Mouse (Mus musculus) left cerebral cortex, postnatal 36 days (tissue): ENCODE results near the gene Rras2. TPM values are rescaled to one million over a fixed set of nuclear protein-coding genes. Genes with fewer than 3 reads are reported as not detected.

Experiments used
- DNase-seq, 2 experiments: peaks; one replicate each; pipeline ENCODE4 v3.0.0; 2021 to 2022; ENCODE audit warnings: low spot score in 2 of 2, mixed read lengths in 1 of 2
- intact Hi-C: fragments of 180-260 bp; cut with DNase I; formaldehyde crosslinking; loops from one replicate; pipeline ENCODE4 v1.15.1; 2025
- total RNA-seq, 2 experiments: library from RNA; stranded (reverse); gene quantifications; 2 replicates each; pipeline ENCODE4 v1.2.3; 2021

Gene Rras2
- total RNA-seq, 2 experiments from 2014 or later: 19.5 to 20.6 TPM

GRCm38 (mm10) chr7:114116711-114117351 lies 750 bp downstream of the Rras2 start:
- DNase-seq: peak; percentile 47 to 48
- intact Hi-C loops: loop anchor here (10.0 kb wide), 1 partner anchor 52 kb away; no protein-coding TSS in a partner anchor

DNA sequence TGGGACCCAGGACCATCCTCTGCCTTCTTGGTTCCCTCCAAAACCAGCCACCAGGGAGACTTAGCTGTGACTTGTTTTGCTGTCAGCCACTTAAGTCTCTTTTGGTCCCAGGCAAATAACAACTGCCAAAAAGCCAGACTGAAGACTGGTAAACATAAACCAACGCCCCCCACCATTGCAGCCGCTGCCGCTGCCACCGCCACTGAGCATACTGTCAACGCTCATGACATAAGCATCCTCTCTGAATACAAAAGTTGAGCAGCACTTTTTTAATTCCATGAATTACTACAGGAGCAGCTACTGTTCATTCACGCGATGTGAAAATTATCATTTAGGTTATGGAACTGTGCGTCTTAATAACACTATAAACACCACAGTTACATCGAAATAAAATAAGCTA lies 1.6 kb downstream of the Rras2 start:
- intact Hi-C loops: loop anchor here (10.0 kb wide), 1 partner anchor 51 kb away; no protein-coding TSS in a partner anchor

GRCm38 (mm10) chr7:114114976-114115375 lies 2.6 kb downstream of the Rras2 start:
- intact Hi-C loops: loop anchor here (10.0 kb wide), 1 partner anchor 50 kb away; no protein-coding TSS in a partner anchor
- no peak for DNase-seq

More for the DNA sequence above, 1.6 kb downstream of the Rras2 start:
- no peak for DNase-seq

DNA sequence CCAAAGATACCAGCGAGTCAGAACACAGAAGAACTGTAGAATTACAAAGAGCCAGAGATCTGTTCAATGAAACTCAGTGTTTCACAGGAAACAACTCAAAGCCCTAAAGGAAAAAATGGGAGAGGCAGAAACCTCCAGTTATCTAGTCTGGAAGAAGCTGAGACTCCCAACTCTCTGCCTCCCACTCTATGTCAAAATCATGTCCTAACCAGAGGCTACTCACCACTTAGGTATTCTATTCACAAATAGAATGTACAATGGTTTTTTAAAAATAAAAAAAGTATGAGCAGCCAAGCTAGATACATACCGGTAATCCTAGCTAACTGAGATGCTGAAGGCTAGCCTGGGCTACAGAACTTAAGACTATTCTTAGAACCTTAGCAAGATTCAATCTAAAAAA lies 3.3 kb downstream of the Rras2 start:
- no peak for DNase-seq
- intact Hi-C loops: loop anchor here (10.0 kb wide), 1 partner anchor 49 kb away; no protein-coding TSS in a partner anchor

DNA sequence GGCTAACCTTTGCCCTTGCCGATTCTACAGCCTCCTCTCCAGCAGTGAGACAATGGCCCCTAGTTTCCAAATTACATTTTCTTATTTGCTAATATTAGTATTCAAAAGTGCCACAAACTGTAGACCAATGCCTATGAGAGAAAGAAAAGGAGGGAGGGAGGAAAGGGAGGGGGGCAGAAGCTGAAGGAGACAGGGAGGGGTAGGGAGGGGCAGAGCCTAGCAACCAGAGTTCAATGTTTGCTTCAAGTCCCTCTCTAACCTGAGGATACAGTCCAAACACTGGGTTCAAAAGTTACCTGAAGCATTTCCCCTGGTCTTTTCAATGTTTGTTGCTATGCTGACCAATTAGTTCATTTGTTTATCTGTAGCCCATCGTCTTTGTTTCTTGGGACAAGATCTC lies 7.1 kb downstream of the Rras2 start:
- no peak for DNase-seq
- intact Hi-C loops: loop anchor here (10.0 kb wide), 1 partner anchor 46 kb away; no protein-coding TSS in a partner anchor

- no peak for DNase-seq
- intact Hi-C loops: no loop called here
Measured at GRCm38 (mm10) chr7:114105886-114106285, 11.7 kb downstream of the Rras2 start.

DNA sequence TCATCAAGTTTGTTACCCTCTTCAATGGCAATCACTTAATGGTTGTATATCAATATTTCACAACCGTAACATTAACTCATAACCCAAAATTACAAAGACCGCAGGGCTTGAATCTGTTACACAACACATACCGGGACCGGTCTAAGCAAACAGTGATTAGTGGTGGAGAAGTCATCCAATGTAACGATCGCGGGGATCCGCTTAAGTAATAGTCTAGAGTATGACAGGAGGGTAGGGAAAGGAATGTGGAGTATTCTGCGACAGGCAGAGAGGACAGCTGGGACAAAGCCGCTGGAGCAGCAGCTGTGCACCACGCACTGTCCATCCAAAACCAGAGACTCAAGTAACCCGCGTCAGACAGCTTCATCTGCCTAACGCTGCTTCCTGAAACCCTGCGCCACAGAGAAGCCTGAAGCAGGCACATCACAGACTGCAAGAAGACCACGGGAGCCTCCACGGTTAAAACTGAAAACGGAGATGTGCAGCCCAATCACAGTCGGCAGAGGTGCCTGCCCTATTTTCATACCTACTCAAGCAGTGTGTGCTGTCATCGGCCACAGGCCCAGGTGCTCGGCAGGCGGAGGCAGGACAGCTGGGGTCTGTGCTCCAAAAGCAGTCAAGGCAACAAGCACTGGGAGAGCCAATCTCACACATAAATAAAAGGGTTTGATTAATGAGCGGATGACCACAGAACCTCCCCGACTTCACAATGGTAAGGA lies 13.8 kb downstream of the Rras2 start:
- no peak for DNase-seq
- intact Hi-C loops: no loop called here

DNA sequence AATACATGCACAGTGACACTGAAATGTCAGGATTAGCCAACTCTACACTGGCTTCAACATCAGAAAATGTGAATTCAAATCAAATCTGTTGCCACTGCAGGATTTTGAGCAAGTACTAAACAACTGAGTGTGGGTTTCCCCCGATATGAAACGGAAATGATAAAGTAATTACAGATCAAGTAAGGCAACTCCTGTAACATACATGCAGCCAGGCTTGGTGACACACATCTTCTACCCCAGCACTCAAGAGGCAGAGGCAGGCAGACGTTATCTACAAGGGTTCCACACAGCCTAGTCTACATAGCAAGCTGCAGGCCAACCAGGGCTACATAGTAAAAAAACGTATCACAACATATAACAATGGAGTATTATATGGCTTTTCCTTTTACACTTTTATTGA lies 14.4 kb downstream of the Rras2 start:
- intact Hi-C loops: no loop called here
- no peak for DNase-seq

- DNase-seq: no peak
- intact Hi-C loops: no loop called here
Measured at GRCm38 (mm10) chr7:114102609-114103008, 15.0 kb downstream of the Rras2 start.

- DNase-seq: no peak
- intact Hi-C loops: no loop called here
Measured at GRCm38 (mm10) chr7:114101412-114101811, 16.2 kb downstream of the Rras2 start.

GRCm38 (mm10) chr7:114093548-114094174 lies 23.9 kb downstream of the Rras2 start:
- DNase-seq: no peak
- intact Hi-C loops: no loop called here

DNA sequence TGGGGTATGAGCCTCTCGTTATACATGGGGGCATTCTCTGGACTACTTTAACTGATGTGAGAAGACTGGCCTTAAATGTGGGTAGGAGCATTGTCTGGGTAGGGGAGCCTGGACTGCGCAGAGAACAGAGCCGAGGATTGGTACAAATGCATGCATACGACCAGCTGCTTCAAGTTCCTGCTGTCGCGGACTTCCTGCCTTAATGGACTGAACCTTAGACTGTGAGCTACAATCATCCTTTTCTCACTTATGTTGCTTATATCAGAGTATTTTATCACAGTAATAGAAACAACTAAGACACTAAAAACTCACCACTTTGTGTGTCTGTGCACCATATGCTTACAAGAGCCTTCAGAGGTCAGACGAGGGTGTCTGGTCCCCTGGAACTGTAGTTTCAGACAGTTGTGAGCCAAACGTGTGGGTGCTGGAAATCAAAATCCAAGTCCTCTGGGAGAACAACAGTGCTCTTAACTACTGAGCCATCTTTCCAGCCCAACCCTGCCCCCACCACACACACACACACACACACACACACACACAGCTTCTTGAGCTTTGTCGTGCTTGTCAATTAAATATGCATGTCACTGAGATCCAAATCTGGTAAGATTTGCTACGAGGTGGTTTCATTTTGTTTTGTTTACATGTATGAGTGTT lies 26.6 kb downstream of the Rras2 start:
- no peak for DNase-seq
- intact Hi-C loops: no loop called here

GRCm38 (mm10) chr7:114090231-114090630 lies 27.4 kb downstream of the Rras2 start:
- intact Hi-C loops: no loop called here

DNA sequence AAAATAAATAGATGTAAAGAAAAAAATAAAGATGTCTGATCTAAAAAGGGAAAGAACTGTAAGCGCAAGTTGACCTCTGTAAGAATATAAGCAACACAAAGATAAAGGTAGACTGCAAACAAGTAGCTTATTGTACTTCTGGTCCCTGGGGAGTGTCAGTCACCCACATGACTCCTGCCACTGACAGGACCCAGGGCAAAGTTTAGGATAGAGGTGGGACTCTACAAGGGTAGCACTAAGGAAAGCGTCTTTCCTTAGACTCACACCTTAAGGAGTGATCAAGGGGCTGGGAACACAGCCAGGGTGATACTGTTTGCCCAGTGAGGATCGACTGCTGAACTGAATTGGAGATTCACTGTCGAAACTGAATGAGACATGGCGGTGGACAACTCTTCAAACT lies 28.7 kb downstream of the Rras2 start:
- DNase-seq: no peak
- intact Hi-C loops: no loop called here

More at GRCm38 (mm10) chr7:114090231-114090630, 27.4 kb downstream of the Rras2 start:
- DNase-seq: no peak

DNA sequence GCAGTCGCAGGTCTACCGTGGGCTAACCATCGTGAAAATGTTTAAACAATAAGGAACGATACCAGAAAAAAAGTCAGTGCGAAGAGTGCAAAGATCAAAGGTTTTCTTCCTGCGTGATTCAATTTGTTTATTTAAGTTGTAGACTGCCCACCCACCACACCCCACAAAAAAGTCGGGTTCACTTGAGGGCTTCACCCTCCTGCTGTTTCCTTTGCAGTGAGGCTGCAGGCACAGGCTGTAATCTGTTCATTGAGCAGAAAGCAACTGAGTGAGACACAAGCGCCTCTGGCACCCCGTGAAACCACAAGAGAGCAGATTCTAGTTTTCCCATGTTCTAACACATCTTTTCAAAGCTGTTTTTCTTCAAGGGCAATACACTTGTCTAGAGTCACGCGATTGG lies 29.6 kb downstream of the Rras2 start:
- intact Hi-C loops: no loop called here

GRCm38 (mm10) chr7:114087341-114087740 lies 30.2 kb downstream of the Rras2 start:
- intact Hi-C loops: no loop called here
- no peak for DNase-seq

More for the DNA sequence above, 29.6 kb downstream of the Rras2 start:
- no peak for DNase-seq

- DNase-seq: no peak
- intact Hi-C loops: no loop called here
Measured at GRCm38 (mm10) chr7:114086021-114086710, 31.4 kb downstream of the Rras2 start.

DNA sequence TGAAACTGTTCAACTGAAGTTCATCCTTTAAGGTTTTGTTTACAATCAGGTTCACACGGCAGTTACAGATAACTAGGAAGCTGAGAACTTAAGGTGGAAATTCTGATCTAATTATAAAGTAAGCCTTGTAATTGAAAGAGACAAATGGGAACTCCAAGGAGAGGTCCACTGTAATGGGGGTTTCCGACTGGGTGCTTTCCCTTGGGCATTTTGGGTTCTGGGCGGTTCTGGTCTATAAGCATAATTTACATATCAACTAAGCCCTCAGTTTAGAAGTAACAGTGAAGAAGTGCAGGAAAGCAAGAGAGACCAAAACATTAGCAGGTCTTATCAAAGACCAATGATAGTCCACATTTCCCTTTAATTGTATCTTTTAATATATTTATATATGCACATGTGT lies 33.8 kb downstream of the Rras2 start:
- intact Hi-C loops: no loop called here
- DNase-seq: no peak

DNA sequence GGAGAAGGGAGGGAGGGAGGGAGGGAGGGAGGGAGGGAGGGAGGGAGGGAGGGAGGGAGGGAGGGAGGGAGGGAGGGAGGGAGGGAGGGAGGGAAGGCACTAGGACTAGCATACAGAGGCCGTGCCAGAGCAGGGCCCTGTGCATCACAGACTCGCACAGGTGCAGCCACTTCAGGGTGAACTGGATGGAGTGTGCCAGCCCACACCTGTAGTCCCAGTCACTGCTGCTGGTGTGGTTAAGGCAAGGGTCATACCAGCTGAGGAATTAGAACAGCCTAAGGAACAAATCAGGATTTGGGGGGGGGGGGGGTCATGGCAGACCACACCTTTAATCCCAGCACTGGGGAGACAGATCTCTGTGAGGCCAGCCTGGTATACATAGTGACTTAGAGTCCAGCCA lies 34.5 kb downstream of the Rras2 start:
- DNase-seq: no peak
- intact Hi-C loops: no loop called here
